Mouse (Mus musculus): Measurements from ENCODE around the gene Hadha.

The Hadha gene

DNA sequence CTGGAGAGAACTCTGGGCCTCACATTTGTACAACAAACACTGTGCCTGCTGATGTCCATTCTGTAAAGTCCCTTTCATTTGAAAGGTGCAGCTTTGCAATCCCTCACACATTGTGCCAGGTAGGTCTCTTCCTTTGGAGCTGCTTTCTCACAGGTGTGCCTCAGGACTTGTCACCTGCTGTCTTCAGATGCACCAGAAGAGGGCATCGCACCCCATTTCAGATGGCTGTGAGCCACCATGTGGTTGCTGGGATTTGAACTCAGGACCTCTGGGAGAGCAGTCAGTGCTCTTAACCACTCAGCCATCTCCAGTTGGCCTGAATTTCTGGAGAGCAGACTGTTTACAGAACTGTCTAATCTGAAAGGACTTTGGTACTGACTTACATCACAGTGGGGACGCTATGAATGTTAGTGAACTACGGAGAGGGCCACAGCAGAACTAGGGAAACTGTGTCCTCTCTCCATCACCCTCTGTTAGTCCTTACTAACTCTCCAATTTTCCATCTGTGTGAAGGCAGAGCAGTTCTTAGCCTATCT is 42.4 kb downstream of the Hadha start:
- DNase-seq (ENCODE audit: low spot score in 2 of 2), result no peak

DNA sequence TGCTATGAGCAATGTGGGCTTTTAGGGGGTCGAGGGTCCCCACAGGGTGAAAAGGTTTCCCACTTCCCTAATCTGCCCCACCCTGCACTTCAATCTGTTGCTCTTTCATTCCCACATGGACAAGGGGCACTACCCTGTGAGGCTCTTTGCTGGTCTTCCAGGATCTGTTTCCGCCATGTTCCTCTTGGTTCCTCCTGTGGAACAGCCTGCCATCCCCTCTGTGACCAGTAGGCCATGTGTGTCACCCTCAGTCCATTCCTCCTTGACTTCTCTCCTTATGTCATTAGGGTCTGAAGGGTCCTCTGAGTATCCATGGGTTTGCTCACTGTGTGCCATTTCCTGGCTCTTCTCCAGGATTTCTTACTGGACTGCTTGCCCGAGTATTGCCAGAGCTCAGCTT is 43.2 kb downstream of the Hadha start:
- no peak for DNase-seq (ENCODE audit: low spot score in 2 of 2)

DNA sequence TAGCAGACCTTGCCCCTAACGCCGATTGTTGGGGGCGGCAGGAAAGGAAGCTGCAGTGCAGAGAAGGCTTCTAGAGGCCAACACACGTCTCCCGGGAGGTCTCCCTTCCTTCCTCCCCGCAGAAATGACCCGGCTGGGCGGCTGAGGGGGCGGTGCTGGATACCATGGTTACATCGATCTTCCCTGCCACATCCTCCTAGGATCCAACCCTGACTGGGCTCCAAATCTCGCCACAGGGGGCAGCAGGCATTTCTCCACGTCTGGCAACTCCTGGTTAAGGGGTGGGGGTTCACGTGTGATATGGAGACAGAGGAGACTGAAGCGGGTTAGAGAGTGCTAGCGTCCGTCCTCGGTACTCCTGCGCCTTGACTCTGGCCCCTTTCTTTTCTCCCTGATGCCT is 43.8 kb downstream of the Hadha start:
- no peak for DNase-seq (ENCODE audit: low spot score in 2 of 2)

DNA sequence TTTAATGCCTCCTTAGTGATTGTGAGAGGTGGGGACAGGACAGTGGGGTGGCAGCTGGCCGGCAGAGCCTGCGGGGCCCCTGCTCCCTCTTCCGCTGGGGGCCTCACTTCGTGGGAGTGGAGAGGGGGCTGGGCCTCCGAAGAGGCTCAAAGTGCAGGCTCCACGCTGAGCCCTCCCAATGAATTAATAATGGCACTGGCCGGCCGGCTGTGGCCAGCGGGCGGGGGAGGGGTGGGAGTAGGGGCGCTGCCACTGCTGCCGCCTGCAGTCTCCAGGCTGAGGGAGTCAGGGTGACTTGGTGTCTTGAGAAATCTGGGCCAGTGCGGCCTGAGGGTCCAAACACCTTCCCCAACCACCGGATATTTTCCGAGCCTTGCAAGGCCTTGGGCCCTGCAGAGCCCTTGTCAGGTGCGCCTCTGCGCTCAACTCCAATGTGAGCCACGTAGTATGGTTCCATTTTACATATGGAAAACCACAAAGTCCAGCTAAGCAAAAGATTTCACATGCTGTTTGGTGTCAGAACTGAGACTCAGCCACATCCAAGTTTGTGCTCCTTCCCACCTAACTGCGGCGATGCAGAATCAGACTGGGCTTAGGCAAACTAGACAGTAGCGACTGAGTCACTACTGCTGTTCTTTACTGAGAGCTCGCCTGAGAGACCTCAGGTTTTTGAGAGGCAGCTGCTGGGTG is 44.4 kb downstream of the Hadha start:
- DNase-seq (ENCODE audit: low spot score in 2 of 2), result no peak

GRCm38 (mm10) chr5:30109899-30110298 is 45.1 kb downstream of the Hadha start:
- no peak for DNase-seq (ENCODE audit: low spot score in 2 of 2)

GRCm38 (mm10) chr5:30108233-30108632 is 46.7 kb downstream of the Hadha start:
- no peak for DNase-seq (ENCODE audit: low spot score in 2 of 2)

DNA sequence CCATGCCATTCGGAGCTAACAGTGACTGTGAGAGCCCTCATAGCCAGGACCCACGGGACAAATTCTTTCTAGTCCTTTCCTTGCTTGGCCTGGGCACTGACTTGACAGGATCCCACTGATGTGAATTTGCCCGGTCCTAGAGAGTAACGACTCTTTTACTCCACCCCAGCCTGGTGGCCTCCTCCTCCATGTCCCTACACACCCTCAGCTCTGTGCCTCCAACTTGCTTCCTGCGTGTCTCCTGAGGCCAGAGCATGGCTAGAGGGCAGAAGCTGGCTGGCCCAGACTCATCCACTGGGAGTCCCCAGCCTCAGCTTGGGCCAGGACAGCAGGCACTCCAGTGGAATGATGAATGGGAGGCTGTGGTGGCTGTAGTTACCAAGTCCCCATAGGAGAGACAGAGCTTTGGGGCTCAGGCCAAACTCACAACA is 47.3 kb downstream of the Hadha start:
- no peak for DNase-seq (ENCODE audit: low spot score in 2 of 2)

GRCm38 (mm10) chr5:30107186-30107585 is 47.8 kb downstream of the Hadha start:
- DNase-seq (ENCODE audit: low spot score in 2 of 2), result no peak

GRCm38 (mm10) chr5:30106756-30107155 is 48.2 kb downstream of the Hadha start:
- DNase-seq (ENCODE audit: low spot score in 2 of 2), result no peak

DNA sequence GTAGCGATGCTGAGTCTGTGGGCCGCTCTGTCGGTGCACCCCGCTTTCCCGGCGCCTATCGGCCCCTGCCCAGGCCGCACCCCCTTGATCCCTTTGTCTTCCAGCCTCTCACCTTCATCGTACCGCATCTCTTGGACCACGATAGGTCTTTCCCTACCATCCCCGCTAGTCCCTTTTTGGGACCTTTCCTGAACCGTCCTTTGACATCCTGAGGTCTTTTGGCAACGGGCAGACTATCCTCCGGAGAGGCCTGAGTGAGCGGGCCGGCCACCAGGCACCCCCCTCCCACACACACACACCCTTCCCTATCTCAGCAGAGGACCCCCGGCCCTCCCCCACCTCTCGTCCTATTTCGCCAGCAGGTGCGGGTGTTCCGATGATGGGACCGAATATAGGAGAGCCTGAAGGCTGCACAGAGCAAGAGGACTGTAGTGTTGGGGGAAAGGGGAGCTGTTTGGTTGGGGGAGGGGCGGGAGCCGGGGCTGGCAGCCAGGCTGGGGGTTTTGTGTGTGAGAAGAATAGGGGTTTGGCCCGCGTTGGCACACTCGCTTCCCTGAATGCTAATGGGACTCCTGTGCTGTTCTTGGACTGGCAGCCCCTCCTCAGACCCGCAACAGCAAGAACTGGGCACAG is 49.2 kb downstream of the Hadha start, which contains the start of gene 3110082J24Rik:
Gene 3110082J24Rik, minus strand, starts transcription at position 419 of the 633 bp plus-strand sequence.
- DNase-seq (ENCODE audit: low spot score in 2 of 2), result no peak

DNA sequence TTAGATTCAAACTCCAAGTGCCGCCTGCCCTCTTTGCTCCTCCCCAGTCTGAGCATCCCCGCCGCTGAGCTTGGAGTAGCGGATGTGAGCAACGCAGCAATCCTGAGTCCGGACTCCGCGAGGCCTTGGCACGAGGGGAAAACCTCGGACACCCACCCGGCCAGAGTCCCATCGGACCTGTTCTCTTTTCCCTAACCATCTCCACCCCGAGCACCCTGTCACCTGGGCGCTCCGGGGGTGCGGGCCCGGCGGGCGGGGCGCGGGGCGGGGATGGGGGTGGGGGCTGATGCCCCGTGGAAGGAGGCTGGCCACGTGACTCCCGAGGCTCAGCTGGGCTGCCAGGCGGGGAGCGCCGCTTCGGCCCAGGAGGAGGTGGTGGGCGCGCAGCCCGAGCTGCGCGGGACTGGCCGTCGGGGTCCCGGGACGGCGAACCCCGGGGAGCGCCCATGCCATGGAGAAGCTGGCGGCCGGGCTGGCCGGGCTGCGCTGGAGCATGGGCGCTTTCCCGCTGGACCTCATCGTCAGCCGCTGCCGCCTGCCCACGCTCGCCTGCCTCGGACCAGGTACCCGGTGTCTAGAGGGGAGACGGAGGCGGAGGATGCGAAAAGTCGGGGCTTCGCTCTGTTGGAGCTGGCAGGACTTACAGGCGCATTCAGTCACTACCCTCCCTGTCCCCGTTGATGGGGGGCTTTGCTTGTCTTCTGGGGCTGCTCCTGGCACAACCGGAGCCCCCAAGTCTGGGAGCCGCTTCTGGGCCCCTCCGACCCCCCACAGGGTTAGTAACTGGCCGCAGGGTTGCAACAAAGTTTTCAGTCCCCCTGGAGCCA is 49.9 kb downstream of the Hadha start, which contains the start of gene Garem2:
Gene Garem2, plus strand, starts transcription at position 321 of the 827 bp plus-strand sequence.
- DNase-seq (ENCODE audit: low spot score in 2 of 2), result no peak

DNA sequence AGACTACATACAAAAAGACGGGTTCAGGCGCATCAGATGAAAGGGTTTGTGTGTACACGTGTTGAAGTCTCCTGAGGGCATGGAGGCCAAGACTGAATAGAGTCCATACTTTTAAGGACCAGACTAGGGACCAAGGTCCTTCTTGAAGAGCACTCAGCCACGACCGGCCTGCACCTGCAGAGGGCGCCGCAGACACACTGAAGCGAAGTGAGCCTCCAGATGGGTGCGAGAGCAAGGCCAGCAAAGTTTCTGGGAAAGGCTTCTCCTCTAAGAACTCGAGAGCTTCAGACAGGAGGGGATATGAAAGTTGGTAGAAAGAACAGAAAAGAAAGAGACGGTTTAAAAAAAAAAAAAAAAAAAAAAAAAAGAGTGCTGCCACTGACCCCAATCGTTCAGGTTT is 50.6 kb downstream of the Hadha start:
- no peak for DNase-seq (ENCODE audit: low spot score in 2 of 2)

DNA sequence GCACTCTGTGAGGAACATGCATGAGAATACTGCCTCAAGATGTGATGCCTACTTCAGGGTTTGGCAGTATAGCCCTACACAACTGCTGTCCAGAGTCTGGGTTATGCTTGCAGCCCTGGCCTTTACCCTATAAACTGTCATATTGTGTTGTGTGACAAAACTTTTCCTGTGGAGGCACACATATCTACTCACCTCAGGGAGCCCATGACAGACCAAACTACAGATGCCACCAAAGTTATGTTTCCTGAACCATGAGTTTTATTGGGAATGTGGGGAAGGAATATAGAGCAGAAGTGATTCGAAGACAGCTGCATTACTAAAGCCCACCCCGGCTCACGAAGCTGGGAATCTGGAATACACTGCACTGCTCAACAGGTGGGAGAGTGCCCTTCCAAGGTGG is 51.6 kb downstream of the Hadha start:
- no peak for DNase-seq (ENCODE audit: low spot score in 2 of 2)

GRCm38 (mm10) chr5:30098260-30098659 is 56.7 kb downstream of the Hadha start:
- DNase-seq (ENCODE audit: low spot score in 2 of 2), result no peak

DNA sequence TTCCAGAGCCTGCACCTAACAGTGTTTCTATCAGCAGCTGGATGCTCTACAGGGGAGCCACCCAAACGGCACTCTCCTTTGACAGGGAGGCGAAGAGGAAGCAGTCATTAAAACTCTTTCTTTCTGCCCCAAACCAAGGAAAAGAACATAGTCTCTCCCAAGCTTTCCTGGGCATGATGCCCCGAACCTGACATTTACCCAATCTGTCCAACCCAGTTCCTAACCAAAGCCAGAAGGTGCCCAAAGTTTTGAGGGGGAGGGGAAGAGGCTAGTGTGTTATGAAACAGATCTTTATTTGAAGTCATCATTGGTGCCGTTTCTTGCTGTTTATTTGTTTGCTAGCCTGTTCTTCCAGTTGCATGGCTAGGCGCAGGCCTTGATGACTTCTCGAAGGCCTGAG is 59.2 kb downstream of the Hadha start:
- DNase-seq (ENCODE audit: low spot score in 2 of 2), result no peak

DNA sequence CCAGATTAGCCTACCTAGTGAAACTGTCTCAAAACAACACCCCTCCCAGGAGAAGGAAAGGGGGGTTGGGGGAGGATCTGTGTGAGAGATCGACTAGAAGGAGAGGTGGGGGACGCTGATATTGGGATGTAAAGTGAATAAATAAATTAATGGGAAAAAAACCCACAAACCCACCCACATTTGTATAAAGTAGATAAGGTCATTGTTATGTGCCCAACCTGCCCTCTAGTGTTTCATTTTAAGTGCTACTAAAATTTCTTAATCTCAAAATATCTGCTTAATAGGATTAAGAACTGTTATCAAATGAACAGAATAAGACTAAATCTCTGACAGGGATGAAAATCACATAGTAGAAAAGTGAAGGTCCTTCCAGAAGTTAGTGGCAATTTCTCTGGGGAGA is 60.6 kb downstream of the Hadha start:
- no peak for DNase-seq (ENCODE audit: low spot score in 2 of 2)

GRCm38 (mm10) chr5:30092701-30093100 is 62.3 kb downstream of the Hadha start:
- DNase-seq (ENCODE audit: low spot score in 2 of 2), result no peak

GRCm38 (mm10) chr5:30072825-30073821 is 81.8 kb downstream of the Hadha start, which contains the start of gene Tyms:
Tyms (minus strand) TSS chr5:30073617.
- DNase-seq (ENCODE audit: low spot score in 2 of 2), result peak; percentile 50 to 56

DNA sequence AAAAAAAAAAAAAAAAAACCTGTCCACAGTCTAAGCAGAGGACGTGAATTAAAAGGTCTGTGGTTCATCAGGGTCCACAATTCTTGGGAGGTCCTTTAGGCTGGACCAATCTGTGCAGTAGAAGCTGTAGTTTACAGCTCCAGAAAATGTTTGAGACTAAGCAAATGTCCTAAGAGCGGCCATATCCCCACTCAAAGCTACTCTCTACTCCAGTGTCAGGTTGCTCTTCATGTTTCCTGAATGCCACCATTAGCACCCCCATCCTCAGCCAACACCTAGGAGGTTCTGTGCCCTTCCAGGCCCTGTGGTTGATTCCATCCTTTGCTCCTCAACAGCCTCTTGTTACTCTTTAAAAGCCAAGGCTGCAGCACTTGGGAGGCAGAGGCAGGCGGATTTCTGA is 82.6 kb downstream of the Hadha start:
- no peak for DNase-seq (ENCODE audit: low spot score in 2 of 2)

- no peak for DNase-seq (ENCODE audit: low spot score in 2 of 2)
Observed at GRCm38 (mm10) chr5:30071677-30072076, 83.3 kb downstream of the Hadha start.
